Mouse (Mus musculus) WW6 (cell line): ENCODE results near the gene Gm3409.
"Not testable (repeated sequence)": the region's sequence is repeated elsewhere in the genome, so short reads cannot be mapped to it uniquely, and the experiment has no call there.

Source experiments
- DNase-seq: peaks from one replicate; pipeline ENCODE4 v3.0.0-alpha.2; 2013; ENCODE audit warnings: low read depth, low spot score

Gm3409 gene

GRCm38 (mm10) chr5:146537347-146537746 is at the start of gene Gm3409:
Gene Gm3409 (plus strand): TSS chr5:146537647.
- not testable (repeated sequence) for DNase-seq

GRCm38 (mm10) chr5:146488959-146489358 is 48.5 kb upstream of the Gm3409 start:
- not testable (repeated sequence) for DNase-seq

- not testable (repeated sequence) for DNase-seq
Observed at GRCm38 (mm10) chr5:146491063-146491462, 46.4 kb upstream of the Gm3409 start, which contains the start of gene Gm6370. Gene Gm6370 (plus strand): TSS chr5:146491363.

- DNase-seq: not testable (repeated sequence)
Observed at GRCm38 (mm10) chr5:146502099-146502498, 35.3 kb upstream of the Gm3409 start, which contains the start of gene 4930449I24Rik. Gene 4930449I24Rik (plus strand): TSS chr5:146502399.

- DNase-seq: not testable (repeated sequence)
Observed at GRCm38 (mm10) chr5:146513823-146514222, 23.6 kb upstream of the Gm3409 start, which contains the start of gene Gm3402. Gene Gm3402 (plus strand): TSS chr5:146514123.

- DNase-seq: not testable (repeated sequence)
Observed at GRCm38 (mm10) chr5:146525501-146525900, 11.9 kb upstream of the Gm3409 start, which contains the start of gene Gm3404. Gene Gm3404 (plus strand): TSS chr5:146525801.

GRCm38 (mm10) chr5:146555836-146556235 is 18.4 kb downstream of the Gm3409 start, which contains the start of gene Gm3415:
Gene Gm3415 (plus strand): TSS chr5:146556136.
- DNase-seq: not testable (repeated sequence)

- DNase-seq: no peak
Observed at GRCm38 (mm10) chr5:146564259-146564658, 26.8 kb downstream of the Gm3409 start.

- no peak for DNase-seq
Observed at GRCm38 (mm10) chr5:146567054-146567453, 29.6 kb downstream of the Gm3409 start.

GRCm38 (mm10) chr5:146570179-146570578 is 32.7 kb downstream of the Gm3409 start:
- not testable (repeated sequence) for DNase-seq

GRCm38 (mm10) chr5:146571830-146572734 is 34.6 kb downstream of the Gm3409 start:
- not testable (repeated sequence) for DNase-seq

- DNase-seq: not testable (repeated sequence)
Observed at GRCm38 (mm10) chr5:146572735-146573042, 35.2 kb downstream of the Gm3409 start.

- no peak for DNase-seq
Observed at GRCm38 (mm10) chr5:146576668-146577067, 39.2 kb downstream of the Gm3409 start.

- no peak for DNase-seq
Observed at GRCm38 (mm10) chr5:146584156-146584477, 46.7 kb downstream of the Gm3409 start.

GRCm38 (mm10) chr5:146584478-146585306 is 47.2 kb downstream of the Gm3409 start, which contains the start of gene Gpr12:
Gene Gpr12 (minus strand): TSS chr5:146585239.
- DNase-seq: no peak

- DNase-seq: no peak
Observed at GRCm38 (mm10) chr5:146585307-146585651, 47.8 kb downstream of the Gm3409 start.

GRCm38 (mm10) chr5:146586357-146587070 is 49.1 kb downstream of the Gm3409 start:
- no peak for DNase-seq
